Mouse (Mus musculus): Measurements from ENCODE around the gene Prkch. TPM values are rescaled to one million over a fixed set of nuclear protein-coding genes. Genes with fewer than 3 reads are reported as not detected.

Gene Prkch
- polyA plus RNA-seq, 1 experiment from 2014 or later, result 40.4 TPM

- DNase-seq (ENCODE audit: low spot score), result no peak
These were observed 234.2 kb downstream of the Prkch start for GRCm38 (mm10) chr12:73818801-73819200.

- DNase-seq (ENCODE audit: low spot score), result no peak
These were observed 236.6 kb downstream of the Prkch start for GRCm38 (mm10) chr12:73821176-73821575.

- no peak for DNase-seq (ENCODE audit: low spot score)
These were observed 237.7 kb downstream of the Prkch start for GRCm38 (mm10) chr12:73822331-73822730.

GRCm38 (mm10) chr12:73824828-73825227, 240.2 kb downstream of the Prkch start:
- DNase-seq (ENCODE audit: low spot score), result no peak

Other genes starting within 250 kb of the Prkch start
- gene Tmem30b, start 38.4 kb upstream of the Prkch start, polyA plus RNA-seq (2015; fragmentation: Nextera tagmentation; extraction: Ambion mirVana), result 11.6 and 12.5 TPM in 2 replicates